Mouse (Mus musculus) myocyte (in vitro differentiated cells): ENCODE data around the gene Samhd1. TPM values are rescaled to one million over a fixed set of nuclear protein-coding genes. Genes with fewer than 3 reads are reported as not detected.

ENCODE experiments used
- H3K27me3 ChIP-seq: one replicate; pipeline ENCODE4 v1.6.1; 2011; ENCODE audit not compliant: control insufficient read depth, insufficient read depth, insufficient read length
- H3K36me3 ChIP-seq: one replicate; pipeline ENCODE4 v1.6.1; 2011; ENCODE audit not compliant: control insufficient read depth, insufficient read depth
- H3K4me2 ChIP-seq: one replicate; pipeline ENCODE4 v1.6.1; 2011; ENCODE audit warnings: low read depth, control low read depth
- H3K4me3 ChIP-seq: one replicate; pipeline ENCODE4 v1.5.1; 2011; ENCODE audit warnings: mild to moderate bottlenecking, control low read depth, moderate library complexity
- H3K79me2 ChIP-seq: one replicate; pipeline ENCODE4 v1.6.1; 2011; ENCODE audit not compliant: control insufficient read depth, insufficient read depth
- H3ac ChIP-seq: one replicate; pipeline ENCODE4 v1.6.1; 2011; ENCODE audit not compliant: control insufficient read depth, insufficient read length
- CEBPB ChIP-seq: IDR thresholded peaks from 2 replicates; pipeline ENCODE4 v1.6.1; 2011; ENCODE audit warnings: mild to moderate bottlenecking, moderate library complexity; ENCODE audit not compliant: poor library complexity, insufficient read depth, severe bottlenecking
- E2F4 ChIP-seq: IDR thresholded peaks from one replicate; pipeline ENCODE4 v1.6.1; 2011; ENCODE audit warnings: mild to moderate bottlenecking, control low read depth, moderate library complexity; ENCODE audit not compliant: insufficient read depth
- MAX ChIP-seq: IDR thresholded peaks from one replicate; pipeline ENCODE4 v1.6.1; 2011; ENCODE audit warnings: low read depth, mild to moderate bottlenecking, control low read depth
- MYOD1 ChIP-seq, 3 experiments: IDR thresholded peaks; one replicate each; pipeline ENCODE4 v1.6.1; 2011; ENCODE audit warnings: control low read depth in 2 of 3, low read depth in 2 of 3, mild to moderate bottlenecking in 2 of 3, moderate library complexity in 1 of 3; ENCODE audit not compliant: insufficient read length in 2 of 3, control insufficient read depth in 1 of 3
- MYOG ChIP-seq, 3 experiments: IDR thresholded peaks; one replicate each; pipeline ENCODE4 v1.6.1; 2011; ENCODE audit warnings: control low read depth in 2 of 3, low read depth in 2 of 3, mild to moderate bottlenecking in 2 of 3; ENCODE audit not compliant: insufficient read length in 2 of 3, control insufficient read depth in 1 of 3, insufficient read depth in 1 of 3
- POLR2A ChIP-seq: IDR thresholded peaks from one replicate; pipeline ENCODE4 v1.6.1; 2011; ENCODE audit warnings: low read depth, mild to moderate bottlenecking, control low read depth, moderate library complexity; ENCODE audit not compliant: insufficient read length
- POLR2AphosphoS2 ChIP-seq: IDR thresholded peaks from one replicate; pipeline ENCODE4 v1.6.1; 2011; ENCODE audit warnings: low read depth, control low read depth; ENCODE audit not compliant: insufficient read length
- REST ChIP-seq: IDR thresholded peaks from one replicate; pipeline ENCODE4 v1.6.1; 2011; ENCODE audit warnings: mild to moderate bottlenecking, control low read depth, moderate library complexity; ENCODE audit not compliant: insufficient read depth, insufficient read length
- SRF ChIP-seq: IDR thresholded peaks from one replicate; pipeline ENCODE4 v1.6.1; 2011; ENCODE audit warnings: low read depth; ENCODE audit not compliant: control insufficient read depth, insufficient read length
- TCF12 ChIP-seq: IDR thresholded peaks from one replicate; pipeline ENCODE4 v1.6.1; 2011; ENCODE audit warnings: mild to moderate bottlenecking, control low read depth; ENCODE audit not compliant: poor library complexity, insufficient read depth, severe bottlenecking
- TCF3 ChIP-seq: IDR thresholded peaks from one replicate; pipeline ENCODE4 v1.6.1; 2011; ENCODE audit warnings: low read depth, control low read depth; ENCODE audit not compliant: insufficient read length
- USF1 ChIP-seq: IDR thresholded peaks from one replicate; pipeline ENCODE4 v1.6.1; 2011; ENCODE audit warnings: low read depth, mild to moderate bottlenecking, control low read depth, moderate library complexity
- polyA plus RNA-seq: library from polyadenylated mRNA; unstranded; fragments of >200 nt; fragmentation: generic; extraction: Trizol; gene quantifications from one replicate; pipeline ENCODE4 v1.2.1, GENCODE M21; 2012; ENCODE audit warnings: missing spikeins

Gene Samhd1
- polyA plus RNA-seq, 1 experiment, result 14.0 TPM

DNA sequence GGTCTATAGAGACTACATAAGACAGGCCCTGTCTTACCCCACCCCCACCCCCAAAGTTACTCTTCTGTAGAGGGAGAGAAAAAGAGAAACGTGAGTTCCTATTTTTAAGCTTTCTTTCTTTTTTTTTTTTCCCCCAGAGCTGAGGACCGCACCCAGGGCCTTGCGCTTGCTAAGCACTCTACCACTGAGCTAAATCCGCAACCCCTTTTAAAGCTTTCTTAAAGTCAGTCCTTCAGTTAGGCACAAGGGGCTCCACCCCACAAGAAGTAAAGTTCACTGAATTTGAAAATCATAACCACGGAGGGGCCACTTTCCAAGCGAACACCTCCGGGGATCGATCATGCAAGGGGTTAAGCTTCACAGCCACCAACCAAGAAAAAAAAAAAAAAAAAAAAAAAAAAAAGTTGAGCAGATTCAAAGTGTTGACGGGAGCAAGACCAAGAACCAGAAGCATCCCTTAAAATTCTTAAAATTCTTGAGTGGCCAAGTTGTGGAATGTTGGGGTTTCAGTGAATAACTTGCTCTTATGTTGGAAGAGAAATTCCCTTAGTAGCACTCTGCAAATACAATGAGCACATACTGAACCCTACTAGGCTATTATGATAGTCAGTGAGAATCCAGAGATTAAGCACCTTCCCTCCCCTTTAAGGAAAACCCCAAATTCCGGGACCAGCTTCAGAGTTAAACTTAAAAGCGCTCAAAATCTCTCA, 1.1 kb downstream of the Samhd1 start:
- Histone ChIP-seq H3ac (no peak overlapping the region), H3K27me3 (no peaks in the 10 kb centered on the region), H3K4me2 (peak overlapping the region; percentile 89), H3K4me3 (peak overlapping the region; percentile 71), H3K36me3 (no peaks in the 10 kb centered on the region), H3K79me2 (peaks cover 13% of the 10 kb centered on the region)
- no peak for TF ChIP-seq CEBPB
- TF ChIP-seq MYOD1 (IDR thresholded peaks at IDR 0.05; ENCODE audit: control insufficient read depth in 1 of 3, insufficient read length in 2 of 3, low read depth in 2 of 3), result no peak
- no peak for TF ChIP-seq SRF
- no peak for TF ChIP-seq USF1
- TF ChIP-seq TCF12, result no peak
- TF ChIP-seq E2F4, result no peak
- no peak for TF ChIP-seq REST
- no peak for TF ChIP-seq MAX
- TF ChIP-seq MYOG (IDR thresholded peaks at IDR 0.05; ENCODE audit: control insufficient read depth in 1 of 3, insufficient read depth in 1 of 3, insufficient read length in 2 of 3, low read depth in 2 of 3), result no peak

DNA sequence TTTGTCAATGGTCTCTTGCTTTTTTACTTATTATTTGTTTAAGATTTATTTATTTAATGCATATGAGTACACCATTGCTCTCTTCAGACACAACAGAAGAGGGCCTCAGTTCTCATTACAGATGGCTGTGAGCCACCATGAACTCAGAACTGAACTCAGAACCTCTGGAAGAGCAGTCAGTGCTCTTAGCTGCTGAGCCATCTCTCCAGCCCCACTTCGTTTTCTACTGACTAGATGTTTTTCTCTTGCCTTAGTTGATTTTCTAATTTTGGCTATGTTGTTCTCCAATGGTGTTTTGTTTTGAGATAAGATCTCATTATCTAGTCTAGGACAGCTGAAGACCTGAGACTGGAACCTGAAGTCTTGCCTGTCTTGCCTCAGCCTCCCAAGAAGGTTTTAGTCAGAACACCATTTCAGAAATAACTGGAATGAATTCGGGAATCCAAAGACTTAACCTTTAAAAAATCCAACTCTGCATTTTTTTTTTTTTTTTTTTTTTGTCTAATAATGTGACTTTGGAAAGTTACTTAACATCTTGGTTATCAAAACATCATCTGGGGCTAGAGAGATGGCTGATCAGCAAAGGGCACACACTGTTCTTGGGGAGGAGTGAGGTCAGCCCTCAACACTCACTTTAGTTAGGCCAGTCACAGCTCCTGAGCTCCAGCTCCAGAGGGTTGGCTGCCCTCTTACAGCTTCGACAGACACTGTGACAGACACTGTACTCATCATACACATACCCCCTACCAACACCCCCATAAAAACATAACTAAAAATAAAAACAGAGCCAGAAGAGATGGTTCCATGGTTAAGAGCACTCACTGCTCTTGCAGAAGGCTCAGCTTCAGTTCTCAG, 2.2 kb downstream of the Samhd1 start:
- H3K4me3 ChIP-seq, result no peak overlapping the region
- no peak overlapping the region for H3ac ChIP-seq
- no peak for TF ChIP-seq CEBPB
- TF ChIP-seq POLR2AphosphoS2, result no peak
- no peak for TF ChIP-seq E2F4
- H3K27me3 ChIP-seq, result no peaks in the 10 kb centered on the region
- H3K79me2 ChIP-seq, result peaks cover 13% of the 10 kb centered on the region
- no peak overlapping the region for H3K4me2 ChIP-seq
- peaks cover under 1% of the 10 kb centered on the region for H3K36me3 ChIP-seq

DNA sequence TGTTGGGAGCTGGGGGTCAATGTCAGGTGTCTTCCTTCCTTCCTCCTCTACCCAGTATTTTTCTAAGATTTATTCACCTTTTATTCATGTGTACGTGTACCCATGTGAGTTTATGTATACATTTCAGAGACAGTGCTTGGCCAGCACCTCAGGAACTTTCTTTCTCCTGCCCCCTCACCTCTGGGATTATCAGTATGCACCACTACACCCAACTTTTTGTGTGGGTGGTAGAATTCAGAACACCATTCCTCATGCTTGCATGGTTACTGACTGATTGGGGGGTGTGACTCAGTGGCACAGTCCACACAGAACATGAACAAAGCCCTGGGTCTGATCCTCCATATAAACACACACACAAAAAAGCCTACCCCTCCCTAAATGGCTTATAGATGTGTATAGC, 3.0 kb downstream of the Samhd1 start:
- Histone ChIP-seq H3K4me3 (no peak overlapping the region), H3ac (no peak overlapping the region), H3K79me2 (peaks cover 13% of the 10 kb centered on the region), H3K36me3 (peaks cover 4% of the 10 kb centered on the region), H3K27me3 (no peaks in the 10 kb centered on the region), H3K4me2 (no peak overlapping the region)
- TF ChIP-seq MYOD1 (IDR thresholded peaks at IDR 0.05; ENCODE audit: control insufficient read depth in 1 of 3, insufficient read length in 2 of 3, low read depth in 2 of 3), result no peak
- no peak for TF ChIP-seq USF1
- no peak for TF ChIP-seq TCF12
- no peak for TF ChIP-seq REST
- TF ChIP-seq POLR2AphosphoS2, result no peak
- TF ChIP-seq TCF3, result no peak
- TF ChIP-seq MYOG (IDR thresholded peaks at IDR 0.05; ENCODE audit: control insufficient read depth in 1 of 3, insufficient read depth in 1 of 3, insufficient read length in 2 of 3, low read depth in 2 of 3), result no peak
- TF ChIP-seq POLR2A, result no peak
- no peak for TF ChIP-seq MAX
- TF ChIP-seq SRF, result no peak
- TF ChIP-seq E2F4, result no peak
- TF ChIP-seq CEBPB, result no peak

DNA sequence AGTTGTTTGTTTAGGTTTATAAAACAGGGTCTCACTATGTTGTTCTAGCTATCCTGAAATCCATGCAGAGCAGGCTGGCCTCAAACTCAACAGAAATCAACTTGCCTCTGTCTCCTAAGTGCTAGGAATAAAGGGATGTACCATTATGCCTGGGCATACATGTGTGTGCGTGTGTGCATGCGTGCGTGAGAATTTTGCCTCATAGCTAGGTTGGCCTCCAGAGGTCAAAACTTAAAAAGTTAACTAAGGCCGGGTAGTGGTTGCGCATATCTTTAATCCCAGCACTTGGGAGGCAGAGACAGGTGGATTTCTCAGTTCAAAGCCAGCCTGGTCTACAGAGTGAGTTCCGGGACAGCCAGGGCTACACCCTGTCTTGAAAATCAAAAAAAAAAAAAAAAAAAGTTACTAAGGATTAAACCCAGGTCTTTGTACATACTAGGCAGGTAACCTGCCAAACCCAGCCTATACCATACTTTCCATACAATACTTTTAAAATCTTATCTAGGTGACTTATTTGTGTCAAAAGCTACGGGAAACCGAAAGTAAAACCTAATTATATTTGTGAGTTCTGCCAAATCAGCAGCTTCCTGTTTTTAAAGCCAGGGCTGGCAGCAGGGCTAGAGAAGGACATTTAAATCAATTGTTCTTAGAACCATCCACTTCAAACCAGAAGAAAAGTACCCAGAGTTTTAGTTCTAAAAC, 4.1 kb downstream of the Samhd1 start:
- Histone ChIP-seq H3K79me2 (peaks cover 13% of the 10 kb centered on the region), H3K27me3 (no peaks in the 10 kb centered on the region), H3ac (no peak overlapping the region), H3K36me3 (peaks cover 4% of the 10 kb centered on the region), H3K4me3 (no peak overlapping the region), H3K4me2 (peak overlapping the region; percentile 58)
- no peak for TF ChIP-seq MYOD1 (IDR thresholded peaks at IDR 0.05; ENCODE audit: control insufficient read depth in 1 of 3, insufficient read length in 2 of 3, low read depth in 2 of 3)
- TF ChIP-seq MAX, result no peak
- TF ChIP-seq REST, result no peak
- TF ChIP-seq POLR2AphosphoS2, result no peak
- no peak for TF ChIP-seq POLR2A
